Mouse (Mus musculus): ENCODE measurements around the gene Iqgap2. TPM values are rescaled to one million over a fixed set of nuclear protein-coding genes. Genes with fewer than 3 reads are reported as not detected.

Gene Iqgap2
- total and polyA plus RNA-seq, 3 experiments = 0.27 to 0.32 TPM; not detected in 1

DNA sequence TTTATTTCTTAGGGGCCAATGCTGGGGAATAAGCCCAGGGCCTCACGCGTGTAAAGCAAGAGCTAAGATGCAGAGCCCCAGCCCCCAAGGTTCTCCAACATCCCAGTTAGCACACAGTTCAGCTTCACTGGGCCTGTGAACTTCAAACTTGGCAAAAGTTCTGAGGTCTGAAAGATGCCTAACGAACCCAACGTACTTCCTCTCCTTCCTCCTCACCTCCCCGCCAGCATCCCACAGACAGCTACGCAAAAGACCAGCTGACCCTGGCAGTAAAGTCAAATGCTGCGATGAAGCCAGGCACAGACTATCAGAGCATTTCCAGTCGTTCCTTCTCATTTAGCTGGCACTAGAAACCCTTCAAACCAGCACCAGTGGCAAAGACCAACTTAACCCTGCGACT lies 10.3 kb downstream of the Iqgap2 start:
- Histone ChIP-seq H3K79me2 (ENCODE audit: control insufficient read depth, insufficient read depth, low read length, poor library complexity) (no peaks in the 10 kb centered on the region), H3K27me3 (ENCODE audit: control insufficient read depth in 1 of 2, insufficient read depth in 2 of 2, low read length in 2 of 2) (peaks cover 0 to 5% of the 10 kb centered on the region in 2 experiments; a peak in 2 of 4 replicates), H3K9me3 (replicated peaks; ENCODE audit: insufficient read depth, low read length) (no peaks in the 10 kb centered on the region), H3K4me1 (ENCODE audit: control insufficient read depth in 1 of 2, insufficient read depth in 2 of 2, low read length in 2 of 2) (no peaks in the 10 kb centered on the region), H3K9ac (ENCODE audit: control insufficient read depth, low read depth, low read length, poor library complexity, severe bottlenecking) (no peak overlapping the region), H3K4me3 (ENCODE audit: control insufficient read depth in 1 of 2, insufficient read depth in 1 of 2, low read depth in 2 of 2, low read length in 2 of 2) (no peak overlapping the region), H3K27ac (ENCODE audit: control insufficient read depth, low read depth, low read length) (no peak overlapping the region), H3K36me3 (ENCODE audit: control insufficient read depth in 1 of 2, insufficient read depth in 2 of 2, low read length in 2 of 2) (no peaks in the 10 kb centered on the region)
- no peak for TF ChIP-seq UBTF (IDR thresholded peaks at IDR 0.05; ENCODE audit: borderline replicate concordance, insufficient read depth, low read depth, low read length)
- TF ChIP-seq ELF1 (IDR thresholded peaks at IDR 0.05; ENCODE audit: low read depth, low read length) = no peak
- TF ChIP-seq MXI1 (IDR thresholded peaks at IDR 0.05; ENCODE audit: low read depth, low read length) = no peak
- no peak for TF ChIP-seq GATA1 (IDR thresholded peaks at IDR 0.05; ENCODE audit: low read depth, low read length)
- TF ChIP-seq MEF2A (IDR thresholded peaks at IDR 0.05; ENCODE audit: extremely low read depth, insufficient replicate concordance, low read depth, low read length, poor library complexity, severe bottlenecking) = no peak
- TF ChIP-seq ZKSCAN1 (IDR thresholded peaks at IDR 0.05; ENCODE audit: low read depth, low read length) = no peak
- TF ChIP-seq BHLHE40 (IDR thresholded peaks at IDR 0.05; ENCODE audit: borderline replicate concordance, low read depth, low read length) = no peak
- no peak for TF ChIP-seq TAL1 (IDR thresholded peaks at IDR 0.05; ENCODE audit: low read length)
- no peak for DNase-seq (ENCODE audit: low read depth, low spot score)

DNA sequence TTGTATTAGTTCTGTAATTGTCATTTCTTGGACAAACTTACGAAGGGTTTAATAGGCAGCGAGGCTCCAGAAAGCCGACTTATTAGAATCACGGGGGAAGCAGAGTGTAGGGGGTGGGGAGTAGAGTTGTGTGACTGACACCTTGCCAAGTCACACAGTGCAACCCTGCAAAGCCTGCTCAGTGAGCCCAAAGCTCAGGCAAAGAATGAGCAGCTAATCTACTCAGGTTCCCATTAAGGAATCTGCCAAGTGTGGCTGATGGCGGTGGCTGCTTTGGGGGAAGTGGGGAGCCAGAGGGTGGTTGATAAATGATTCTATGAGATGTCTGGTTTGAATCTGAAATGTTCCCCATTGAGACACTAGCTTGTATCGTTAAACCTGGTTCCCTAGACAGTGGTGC lies 11.1 kb downstream of the Iqgap2 start:
- Histone ChIP-seq H3K27ac (ENCODE audit: control insufficient read depth, low read depth, low read length) (no peak overlapping the region), H3K4me3 (ENCODE audit: control insufficient read depth in 1 of 2, insufficient read depth in 1 of 2, low read depth in 2 of 2, low read length in 2 of 2) (no peak overlapping the region), H3K9ac (ENCODE audit: control insufficient read depth, low read depth, low read length, poor library complexity, severe bottlenecking) (no peak overlapping the region), H3K36me3 (ENCODE audit: control insufficient read depth in 1 of 2, insufficient read depth in 2 of 2, low read length in 2 of 2) (no peaks in the 10 kb centered on the region), H3K4me1 (ENCODE audit: control insufficient read depth in 1 of 2, insufficient read depth in 2 of 2, low read length in 2 of 2) (no peaks in the 10 kb centered on the region), H3K27me3 (ENCODE audit: control insufficient read depth in 1 of 2, insufficient read depth in 2 of 2, low read length in 2 of 2) (peaks cover 0 to 5% of the 10 kb centered on the region in 2 experiments; a peak in 2 of 4 replicates), H3K9me3 (replicated peaks; ENCODE audit: insufficient read depth, low read length) (no peaks in the 10 kb centered on the region), H3K79me2 (ENCODE audit: control insufficient read depth, insufficient read depth, low read length, poor library complexity) (no peaks in the 10 kb centered on the region)
- no peak for TF ChIP-seq GABPA (IDR thresholded peaks at IDR 0.05; ENCODE audit: low read depth, low read length)
- TF ChIP-seq ZC3H11A (IDR thresholded peaks at IDR 0.05; ENCODE audit: low read depth, low read length) = no peak
- TF ChIP-seq GATA1 (IDR thresholded peaks at IDR 0.05; ENCODE audit: low read depth, low read length) = no peak
- TF ChIP-seq SMC3 (IDR thresholded peaks at IDR 0.05; ENCODE audit: low read depth, low read length) = no peak
- no peak for TF ChIP-seq CHD2 (IDR thresholded peaks at IDR 0.05; ENCODE audit: low read length)
- TF ChIP-seq ZKSCAN1 (IDR thresholded peaks at IDR 0.05; ENCODE audit: low read depth, low read length) = no peak
- no peak for TF ChIP-seq TAL1 (IDR thresholded peaks at IDR 0.05; ENCODE audit: low read length)
- TF ChIP-seq E2F4 (IDR thresholded peaks at IDR 0.05; ENCODE audit: borderline replicate concordance, low read depth, low read length) = no peak
- DNase-seq (ENCODE audit: low read depth, low spot score) = no peak

DNA sequence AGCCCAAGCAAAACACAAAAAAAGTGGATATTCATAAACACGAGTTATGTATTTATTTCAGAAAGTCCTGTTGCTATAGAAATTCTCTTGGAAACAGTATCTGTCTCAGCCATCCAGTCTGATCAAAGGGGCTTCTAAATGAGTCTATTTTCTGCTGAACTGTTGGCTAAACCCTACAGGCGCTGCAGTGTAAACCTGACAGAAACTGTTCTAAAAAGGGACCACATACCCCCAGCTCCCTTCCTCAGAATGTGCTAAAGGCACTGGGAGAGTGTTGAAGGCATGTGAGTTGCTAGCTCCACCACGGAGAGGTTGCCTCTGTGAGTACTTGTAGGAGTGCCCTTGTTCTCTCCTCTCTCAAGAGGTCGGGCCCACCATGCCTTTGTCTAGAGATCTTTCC lies 19.7 kb downstream of the Iqgap2 start:
- Histone ChIP-seq H3K36me3 (ENCODE audit: control insufficient read depth in 1 of 2, insufficient read depth in 2 of 2, low read length in 2 of 2) (no peaks in the 10 kb centered on the region), H3K9ac (ENCODE audit: control insufficient read depth, low read depth, low read length, poor library complexity, severe bottlenecking) (no peak overlapping the region), H3K4me1 (ENCODE audit: control insufficient read depth in 1 of 2, insufficient read depth in 2 of 2, low read length in 2 of 2) (no peaks in the 10 kb centered on the region), H3K27me3 (ENCODE audit: control insufficient read depth in 1 of 2, insufficient read depth in 2 of 2, low read length in 2 of 2) (peaks cover 0 to 2% of the 10 kb centered on the region in 2 experiments; a peak in 1 of 4 replicates), H3K9me3 (replicated peaks; ENCODE audit: insufficient read depth, low read length) (no peaks in the 10 kb centered on the region), H3K27ac (ENCODE audit: control insufficient read depth, low read depth, low read length) (no peak overlapping the region), H3K4me3 (ENCODE audit: control insufficient read depth in 1 of 2, insufficient read depth in 1 of 2, low read depth in 2 of 2, low read length in 2 of 2) (no peak overlapping the region), H3K79me2 (ENCODE audit: control insufficient read depth, insufficient read depth, low read length, poor library complexity) (no peaks in the 10 kb centered on the region)
- no peak for DNase-seq (ENCODE audit: low read depth, low spot score)
- TF ChIP-seq TBP (IDR thresholded peaks at IDR 0.05; ENCODE audit: low read depth, low read length) = no peak
- TF ChIP-seq POLR2AphosphoS5 (IDR thresholded peaks at IDR 0.05; ENCODE audit: borderline replicate concordance, low read depth, low read length) = no peak
- no peak for TF ChIP-seq USF1 (IDR thresholded peaks at IDR 0.05; ENCODE audit: low read depth, low read length)
- no peak for TF ChIP-seq USF2 (IDR thresholded peaks at IDR 0.05; ENCODE audit: borderline replicate concordance in 1 of 2, insufficient read depth in 1 of 2, low read depth in 1 of 2, low read length in 2 of 2)
- no peak for TF ChIP-seq CHD2 (IDR thresholded peaks at IDR 0.05; ENCODE audit: low read length)
- no peak for TF ChIP-seq ETS1 (IDR thresholded peaks at IDR 0.05; ENCODE audit: low read depth, low read length)
- TF ChIP-seq SIN3A (IDR thresholded peaks at IDR 0.05; ENCODE audit: low read length) = no peak
- TF ChIP-seq BHLHE40 (IDR thresholded peaks at IDR 0.05; ENCODE audit: borderline replicate concordance, low read depth, low read length) = no peak
- TF ChIP-seq SMC3 (IDR thresholded peaks at IDR 0.05; ENCODE audit: low read depth, low read length) = no peak
- no peak for TF ChIP-seq HCFC1 (IDR thresholded peaks at IDR 0.05; ENCODE audit: low read depth, low read length)
- TF ChIP-seq GABPA (IDR thresholded peaks at IDR 0.05; ENCODE audit: low read depth, low read length) = no peak
- no peak for TF ChIP-seq ZMIZ1 (IDR thresholded peaks at IDR 0.05; ENCODE audit: low read depth, low read length)
